Mouse (Mus musculus) liver, embryonic 11.5 days (tissue): ENCODE measurements at regions not wholly inside any gene's neighbourhood (a gene's known extent, or its start where the extent isn't known, plus 50 kb on each side); places are given as distances from the start of the nearest gene placed in this dataset.

Experiments used
- ATAC-seq: fragments of 200-750 bp; cut with Nextera tagmentation; replicated peaks from 2 replicates; pipeline ENCODE4 v1.8.0; 2017; ENCODE audit warnings: moderate number of reproducible peaks, mild to moderate bottlenecking, moderate TSS enrichment, moderate library complexity; ENCODE audit not compliant: low FRiP score
- DNase-seq: peaks from one replicate; pipeline ENCODE4 v3.0.0-alpha.2; 2017; ENCODE audit warnings: low spot score
- H3K27ac ChIP-seq: fragments of 300-500 bp; sonication (generic); 2 replicates; pipeline ENCODE4 v1.5.1; 2014; ENCODE audit warnings: mild to moderate bottlenecking, low read depth, low read length, control low read depth
- H3K27me3 ChIP-seq: fragments of 300-500 bp; sonication (generic); replicated peaks from 2 replicates; pipeline ENCODE4 v1.6.1; 2014; ENCODE audit warnings: low read length, mixed read lengths; ENCODE audit not compliant: control insufficient read depth, insufficient read depth
- H3K36me3 ChIP-seq: fragments of 300-500 bp; sonication (generic); 2 replicates; pipeline ENCODE4 v1.6.1; 2014; ENCODE audit warnings: mild to moderate bottlenecking, low read length, moderate library complexity, mixed read lengths; ENCODE audit not compliant: control insufficient read depth, insufficient read depth
- H3K4me1 ChIP-seq: fragments of 300-500 bp; sonication (generic); replicated peaks from 2 replicates; pipeline ENCODE4 v1.6.1; 2014; ENCODE audit warnings: low read length, mixed read lengths; ENCODE audit not compliant: control insufficient read depth, insufficient read depth
- H3K4me2 ChIP-seq: fragments of 300-500 bp; sonication (generic); 2 replicates; pipeline ENCODE4 v1.6.1; 2014; ENCODE audit warnings: mild to moderate bottlenecking, control low read depth, moderate library complexity
- H3K4me3 ChIP-seq: fragments of 300-500 bp; sonication (generic); 2 replicates; pipeline ENCODE4 v1.5.1; 2014; ENCODE audit warnings: low read depth, low read length, control low read depth
- H3K9ac ChIP-seq: fragments of 300-500 bp; sonication (generic); 2 replicates; pipeline ENCODE4 v1.6.1; 2014; ENCODE audit warnings: low read depth, low read length, control low read depth
- H3K9me3 ChIP-seq: fragments of 300-500 bp; sonication (generic); 2 replicates; pipeline ENCODE4 v1.6.1; 2016; ENCODE audit warnings: low read length, inconsistent platforms, mixed read lengths; ENCODE audit not compliant: control insufficient read depth
- WGBS: fragments of 180-500 bp; shearing (Covaris S2); extraction: QIAGEN DNeasy Blood & Tissue Kit; methylation state at CpG from one replicate; pipeline ENCODE4 v1.1.7; 2014; 5-methylcytosine and 5-hydroxymethylcytosine counted together

DNA sequence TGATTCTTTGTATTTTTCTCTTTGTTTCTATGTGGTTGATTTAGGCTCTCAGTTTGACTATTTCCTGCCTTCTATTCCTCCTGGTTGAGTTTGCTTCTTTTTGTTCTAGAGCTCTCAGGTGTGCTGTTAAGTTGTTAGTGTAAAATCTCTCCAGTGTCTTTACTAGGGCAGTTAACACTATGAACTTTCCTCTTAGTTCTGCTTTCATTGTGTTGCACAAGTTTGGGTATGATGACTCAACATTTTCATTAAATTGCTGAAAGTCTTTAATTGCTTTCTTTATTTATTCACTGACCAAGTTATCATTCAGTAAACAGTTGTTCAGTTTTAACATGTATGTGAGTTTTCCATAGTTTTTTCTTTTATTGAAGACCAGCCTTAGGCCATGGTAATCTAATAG, 772.9 kb upstream of the Marcks start:
- Histone ChIP-seq H3K9me3 (no peaks in the 10 kb centered on the region), H3K4me2 (no peak overlapping the region), H3K4me3 (no peak overlapping the region), H3K4me1 (no peaks in the 10 kb centered on the region), H3K27me3 (no peaks in the 10 kb centered on the region), H3K9ac (no peak overlapping the region), H3K27ac (no peak overlapping the region), H3K36me3 (no peaks in the 10 kb centered on the region)
- no peak for ATAC-seq
- DNase-seq, result no peak

DNA sequence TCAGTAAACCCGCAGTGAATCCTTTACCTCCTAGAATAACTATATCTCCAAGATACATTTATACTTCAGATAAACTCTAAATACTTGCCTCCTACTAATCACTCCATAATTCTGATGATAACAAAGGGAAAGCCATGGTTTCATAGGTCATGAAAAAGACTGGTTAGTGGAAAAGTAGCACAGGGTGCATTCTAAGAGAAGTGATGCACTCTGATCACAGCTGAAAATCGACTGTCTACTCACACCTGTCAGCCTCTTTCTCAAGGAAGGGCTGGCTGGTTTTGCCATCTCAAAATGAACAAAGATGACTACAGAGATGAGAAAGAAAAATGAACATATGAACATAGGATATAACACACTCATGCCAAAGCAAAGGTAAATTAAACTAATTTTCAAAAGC, 769.6 kb upstream of the Marcks start:
- DNase-seq, result no peak
- Histone ChIP-seq H3K4me2 (no peak overlapping the region), H3K4me1 (no peaks in the 10 kb centered on the region), H3K4me3 (no peak overlapping the region), H3K9me3 (no peaks in the 10 kb centered on the region), H3K27me3 (no peaks in the 10 kb centered on the region), H3K36me3 (no peaks in the 10 kb centered on the region), H3K27ac (no peak overlapping the region), H3K9ac (no peak overlapping the region)
- 58% methylated on average over 2 of the region's 2 CpGs for WGBS
- no peak for ATAC-seq

DNA sequence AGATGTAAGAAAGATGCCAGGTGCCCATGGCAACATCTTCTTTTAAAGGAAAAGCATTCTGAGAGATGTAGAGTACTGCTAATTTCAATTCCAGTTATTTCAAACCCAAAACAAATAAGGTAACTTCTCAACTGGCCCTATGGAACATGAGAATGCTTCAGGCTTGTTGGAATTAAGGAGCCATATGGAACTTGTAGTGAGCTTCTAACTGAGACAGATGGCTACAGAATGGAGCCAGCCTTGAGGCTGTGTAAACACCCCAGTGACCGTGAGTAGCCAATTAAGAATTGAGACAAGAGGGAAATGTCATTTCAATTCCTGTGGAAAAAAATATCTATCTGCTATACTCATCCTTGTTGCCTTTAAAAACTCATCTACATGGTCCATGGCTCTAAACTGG, 769.0 kb upstream of the Marcks start:
- H3K36me3 ChIP-seq, result no peaks in the 10 kb centered on the region
- no peak for ATAC-seq
- H3K4me1 ChIP-seq, result no peaks in the 10 kb centered on the region
- H3K9me3 ChIP-seq, result no peaks in the 10 kb centered on the region
- H3K27me3 ChIP-seq, result no peaks in the 10 kb centered on the region
- H3K4me3 ChIP-seq, result no peak overlapping the region
- H3K4me2 ChIP-seq, result no peak overlapping the region
- WGBS, result 72% methylated on average over 1 of the region's 1 CpGs
- no peak overlapping the region for H3K9ac ChIP-seq
- no peak overlapping the region for H3K27ac ChIP-seq
- DNase-seq, result no peak

DNA sequence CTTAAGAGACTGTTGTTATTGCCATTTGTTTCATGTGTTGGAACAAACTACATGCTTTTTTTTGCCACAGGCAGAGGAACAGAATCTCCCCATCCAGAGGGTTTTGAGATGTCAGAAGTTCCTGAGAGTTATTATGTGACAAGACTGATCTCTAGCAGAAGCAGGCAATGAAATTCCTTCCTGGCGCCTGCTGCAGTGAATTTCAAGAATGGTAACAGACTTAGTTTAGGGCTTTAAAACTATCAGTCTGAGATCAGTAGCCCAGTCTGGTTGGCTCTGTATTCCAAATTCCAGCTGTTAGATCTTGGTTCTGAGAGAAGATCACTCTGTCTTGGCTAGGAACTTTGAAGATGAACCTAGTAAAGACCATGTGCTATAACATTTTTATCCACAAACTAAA, 749.2 kb upstream of the Marcks start:
- Histone ChIP-seq H3K27me3 (no peaks in the 10 kb centered on the region), H3K27ac (no peak overlapping the region), H3K36me3 (no peaks in the 10 kb centered on the region), H3K4me3 (no peak overlapping the region), H3K9ac (no peak overlapping the region), H3K4me2 (no peak overlapping the region), H3K9me3 (no peaks in the 10 kb centered on the region), H3K4me1 (no peaks in the 10 kb centered on the region)
- 67% methylated on average over 1 of the region's 1 CpGs for WGBS
- DNase-seq (no peak), ATAC-seq (no peak)

DNA sequence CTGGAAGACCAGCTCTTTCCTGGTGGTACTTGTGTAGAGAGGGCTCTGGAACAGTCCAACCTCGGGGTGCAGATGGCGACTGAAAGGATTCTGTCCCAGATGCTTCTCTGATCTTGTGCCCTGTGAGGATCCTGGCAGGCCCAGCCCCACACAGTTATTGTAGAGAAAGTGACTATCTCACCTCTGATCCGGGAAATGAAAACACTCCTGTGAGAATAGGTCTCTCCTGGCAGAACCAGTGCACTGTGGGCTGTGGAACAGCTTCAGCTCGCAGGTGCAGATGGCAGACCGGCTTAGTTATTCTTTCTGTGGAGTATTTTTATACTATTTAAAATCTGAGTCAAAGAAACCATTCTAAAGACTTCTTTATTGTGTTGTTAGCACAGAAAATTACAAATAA, 742.1 kb upstream of the Marcks start:
- ATAC-seq (no peak), DNase-seq (no peak)
- H3K4me1 ChIP-seq, result no peaks in the 10 kb centered on the region
- no peak overlapping the region for H3K4me2 ChIP-seq
- H3K9ac ChIP-seq, result no peak overlapping the region
- H3K4me3 ChIP-seq, result no peak overlapping the region
- H3K27ac ChIP-seq, result no peak overlapping the region
- no peaks in the 10 kb centered on the region for H3K36me3 ChIP-seq
- 76% methylated on average over 5 of the region's 5 CpGs for WGBS
- H3K9me3 ChIP-seq, result no peaks in the 10 kb centered on the region
- no peaks in the 10 kb centered on the region for H3K27me3 ChIP-seq

DNA sequence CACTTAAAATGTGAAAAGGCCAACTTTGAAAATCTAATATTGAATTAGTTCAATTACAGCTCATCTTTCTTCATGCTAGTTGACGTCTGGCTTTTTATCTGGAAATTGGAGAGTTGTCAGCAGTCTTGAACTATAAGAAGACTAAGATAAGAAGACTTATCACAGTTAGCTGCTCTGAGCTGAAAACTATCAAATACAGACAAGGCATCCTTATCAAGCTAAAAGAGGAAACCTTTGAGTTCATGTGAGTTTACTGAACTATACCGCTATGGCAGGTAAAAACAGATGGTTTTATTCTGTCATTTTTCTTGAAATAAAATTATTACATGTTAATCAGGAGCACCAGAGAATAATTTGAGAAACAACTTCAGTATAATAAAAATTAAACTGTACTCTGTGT, 735.2 kb upstream of the Marcks start:
- H3K9me3 ChIP-seq, result no peaks in the 10 kb centered on the region
- no peak for ATAC-seq
- 38% methylated on average over 2 of the region's 2 CpGs for WGBS

DNA sequence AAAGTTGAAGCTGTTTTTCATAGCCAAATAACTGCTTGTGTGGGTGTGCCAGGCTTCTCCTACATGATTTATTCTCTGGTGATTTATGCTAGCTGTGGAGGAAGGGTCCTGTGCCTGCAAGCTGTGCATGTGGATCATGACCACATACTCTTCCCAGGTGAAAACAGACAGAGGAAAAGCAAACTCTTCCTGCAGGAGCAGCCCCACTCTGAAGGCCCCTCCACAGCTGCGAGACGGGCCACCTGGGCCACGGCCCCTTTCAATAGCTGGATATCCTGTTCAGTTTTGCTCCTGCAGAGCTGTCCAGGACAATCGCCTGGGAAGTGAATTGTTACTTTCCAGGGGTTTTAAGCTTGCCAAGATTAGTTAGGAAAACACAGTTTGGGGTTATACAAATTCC, 722.3 kb upstream of the Marcks start:
- Histone ChIP-seq H3K4me1 (no peaks in the 10 kb centered on the region), H3K36me3 (no peaks in the 10 kb centered on the region), H3K9me3 (no peaks in the 10 kb centered on the region), H3K27ac (no peak overlapping the region), H3K4me3 (no peak overlapping the region), H3K9ac (no peak overlapping the region), H3K27me3 (no peaks in the 10 kb centered on the region), H3K4me2 (no peak overlapping the region)
- WGBS, result 57% methylated on average over 4 of the region's 4 CpGs
- ATAC-seq, result no peak
- DNase-seq, result no peak

More for the DNA sequence above, 735.2 kb upstream of the Marcks start:
- no peaks in the 10 kb centered on the region for H3K27me3 ChIP-seq
- no peak overlapping the region for H3K9ac ChIP-seq
- no peak overlapping the region for H3K4me3 ChIP-seq
- DNase-seq, result no peak
- no peaks in the 10 kb centered on the region for H3K36me3 ChIP-seq
- H3K4me2 ChIP-seq, result no peak overlapping the region
- H3K4me1 ChIP-seq, result no peaks in the 10 kb centered on the region
- H3K27ac ChIP-seq, result no peak overlapping the region

DNA sequence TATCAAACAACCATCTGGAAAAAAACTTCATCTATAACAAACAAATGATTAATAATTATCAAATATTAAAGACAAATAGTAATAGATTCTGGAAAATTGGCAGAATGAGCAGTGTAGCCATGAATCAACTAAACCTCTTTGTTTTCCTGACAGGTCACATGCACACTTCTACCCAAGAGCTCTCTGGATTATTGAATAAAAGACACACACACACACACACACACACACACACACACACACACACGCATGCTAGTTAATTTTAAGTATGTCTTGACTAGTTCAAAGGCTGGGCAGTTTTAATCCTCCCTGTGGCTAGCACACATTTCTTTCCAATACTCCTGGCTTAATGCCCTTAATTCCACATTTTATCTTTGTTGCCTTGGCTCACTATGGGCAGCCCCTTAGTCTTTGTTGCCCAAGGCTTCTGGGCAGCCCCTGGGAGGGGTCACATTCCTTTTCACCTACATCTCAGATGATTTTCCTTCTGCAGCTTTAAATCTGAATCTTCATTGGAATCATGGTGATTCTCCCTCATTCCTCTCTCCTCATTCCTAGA, 710.6 kb upstream of the Marcks start:
- no peak overlapping the region for H3K9ac ChIP-seq
- no peaks in the 10 kb centered on the region for H3K4me1 ChIP-seq
- DNase-seq (no peak), ATAC-seq (no peak)
- H3K9me3 ChIP-seq, result no peaks in the 10 kb centered on the region
- no peak overlapping the region for H3K4me3 ChIP-seq
- no peak overlapping the region for H3K27ac ChIP-seq
- 72% methylated on average over 1 of the region's 1 CpGs for WGBS
- H3K36me3 ChIP-seq, result no peaks in the 10 kb centered on the region
- H3K4me2 ChIP-seq, result no peak overlapping the region
- H3K27me3 ChIP-seq, result no peaks in the 10 kb centered on the region

DNA sequence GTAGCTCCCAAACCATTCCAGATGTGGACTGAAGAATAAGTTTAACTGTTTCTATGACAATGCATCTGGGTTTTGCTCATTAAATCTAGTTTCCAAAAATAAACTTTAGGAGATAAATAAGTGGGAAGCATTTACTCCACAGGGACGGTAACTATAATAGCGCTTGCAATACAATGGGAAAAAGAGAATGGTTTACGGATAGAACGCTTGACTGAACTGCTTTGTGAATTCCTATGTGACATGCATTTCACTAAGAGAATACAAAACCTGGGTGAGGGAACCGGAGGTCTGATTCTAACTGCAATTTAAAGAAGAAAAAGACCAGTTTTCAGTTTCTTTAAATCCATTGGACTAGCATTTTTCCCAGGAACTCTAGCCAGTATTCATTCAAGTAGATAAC, 704.1 kb upstream of the Marcks start:
- H3K36me3 ChIP-seq, result no peaks in the 10 kb centered on the region
- 82% methylated on average over 5 of the region's 5 CpGs for WGBS
- ATAC-seq (no peak), DNase-seq (no peak)
- no peak overlapping the region for H3K4me2 ChIP-seq
- no peak overlapping the region for H3K4me3 ChIP-seq
- no peaks in the 10 kb centered on the region for H3K27me3 ChIP-seq
- H3K9ac ChIP-seq, result no peak overlapping the region
- no peak overlapping the region for H3K27ac ChIP-seq
- no peaks in the 10 kb centered on the region for H3K4me1 ChIP-seq
- no peaks in the 10 kb centered on the region for H3K9me3 ChIP-seq
